Mouse (Mus musculus): ENCODE results near the gene Smad1.

The Smad1 gene

GRCm38 (mm10) chr8:79382857-79383262 is 16.5 kb downstream of the Smad1 start:
- no peak for DNase-seq (ENCODE audit: low spot score)

DNA sequence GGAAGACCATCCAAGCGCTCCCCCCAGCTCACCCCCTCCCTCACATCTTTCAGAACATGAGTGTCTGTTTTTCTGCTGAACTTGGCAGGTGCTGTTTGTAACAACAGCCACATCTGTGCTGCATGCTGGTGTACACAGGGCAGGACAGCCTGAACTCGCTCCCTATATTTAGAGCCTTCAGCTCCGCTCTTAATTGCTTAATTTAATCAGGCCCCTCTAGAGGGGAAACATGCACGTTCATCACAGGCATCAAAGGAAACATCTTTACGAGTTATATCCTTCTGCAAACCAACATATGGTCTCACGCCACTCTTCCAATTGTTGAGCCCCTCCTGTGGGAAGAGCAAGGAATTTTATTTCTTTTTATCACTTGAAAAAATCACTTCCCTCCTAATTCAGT is 17.5 kb downstream of the Smad1 start:
- DNase-seq (ENCODE audit: low spot score): no peak

- no peak for DNase-seq (ENCODE audit: low spot score)
These were observed 18.9 kb downstream of the Smad1 start for GRCm38 (mm10) chr8:79380386-79380785.

GRCm38 (mm10) chr8:79379971-79380370 is 19.3 kb downstream of the Smad1 start:
- no peak for DNase-seq (ENCODE audit: low spot score)

GRCm38 (mm10) chr8:79376648-79377047 is 22.7 kb downstream of the Smad1 start:
- no peak for DNase-seq (ENCODE audit: low spot score)

DNA sequence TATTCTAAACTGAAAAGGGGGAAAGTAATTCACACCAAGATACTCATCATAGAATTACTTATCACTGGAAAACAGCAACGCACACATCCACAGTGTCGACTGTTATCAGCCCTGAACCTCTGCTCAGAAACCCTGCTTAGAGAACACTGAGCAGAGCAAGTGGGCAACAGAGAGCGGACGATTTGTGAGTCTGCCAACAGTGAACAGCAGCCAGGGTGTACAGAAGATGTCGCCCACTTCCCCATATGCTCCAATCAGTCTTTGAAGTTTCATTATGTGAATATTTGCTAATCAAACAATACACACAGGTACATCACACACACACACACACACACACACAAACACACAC is 23.6 kb downstream of the Smad1 start:
- no peak for DNase-seq (ENCODE audit: low spot score)

- DNase-seq (ENCODE audit: low spot score): no peak
These were observed 24.1 kb downstream of the Smad1 start for GRCm38 (mm10) chr8:79375074-79375774.

DNA sequence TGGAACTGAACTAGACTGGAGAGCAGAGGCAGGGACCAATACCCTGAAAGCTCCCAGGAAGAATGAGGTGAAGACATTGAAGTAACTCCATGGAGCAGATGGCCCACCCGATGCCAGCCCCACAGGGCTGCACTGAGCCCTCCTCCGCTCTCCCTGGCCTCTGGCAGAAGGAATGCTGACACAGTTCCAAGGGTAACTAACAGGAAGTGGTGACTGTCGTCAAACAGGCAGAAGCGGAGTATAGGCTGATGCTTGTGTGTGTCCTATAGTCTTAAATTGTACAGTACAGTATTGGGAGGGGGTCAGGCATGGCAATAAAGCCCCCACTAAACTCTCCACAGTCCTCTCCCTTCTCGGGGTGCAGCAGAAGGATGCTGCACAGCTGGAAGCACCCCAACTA is 24.9 kb downstream of the Smad1 start:
- no peak for DNase-seq (ENCODE audit: low spot score)

DNA sequence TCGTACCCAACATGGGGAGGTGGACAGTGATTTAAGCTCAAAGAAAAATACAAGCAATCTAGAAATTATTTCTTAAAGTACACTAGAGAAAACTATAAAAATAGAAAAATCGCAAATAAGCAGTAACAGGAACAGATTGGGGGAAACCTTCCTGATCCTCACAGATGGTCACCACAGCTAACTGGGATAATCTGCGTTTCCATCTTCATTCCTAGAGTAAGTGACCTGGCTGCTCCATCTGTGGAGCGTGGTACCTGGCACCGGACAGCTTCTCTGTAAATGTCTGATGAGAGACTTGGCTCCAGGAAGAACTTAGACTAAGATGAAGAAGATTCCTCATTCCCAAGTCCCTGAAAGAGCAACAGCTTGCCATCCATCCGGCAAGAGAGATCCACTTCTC is 25.8 kb downstream of the Smad1 start:
- no peak for DNase-seq (ENCODE audit: low spot score)

- DNase-seq (ENCODE audit: low spot score): no peak
These were observed 26.4 kb downstream of the Smad1 start for GRCm38 (mm10) chr8:79372960-79373359.

GRCm38 (mm10) chr8:79372521-79372920 is 26.8 kb downstream of the Smad1 start:
- DNase-seq (ENCODE audit: low spot score): no peak

DNA sequence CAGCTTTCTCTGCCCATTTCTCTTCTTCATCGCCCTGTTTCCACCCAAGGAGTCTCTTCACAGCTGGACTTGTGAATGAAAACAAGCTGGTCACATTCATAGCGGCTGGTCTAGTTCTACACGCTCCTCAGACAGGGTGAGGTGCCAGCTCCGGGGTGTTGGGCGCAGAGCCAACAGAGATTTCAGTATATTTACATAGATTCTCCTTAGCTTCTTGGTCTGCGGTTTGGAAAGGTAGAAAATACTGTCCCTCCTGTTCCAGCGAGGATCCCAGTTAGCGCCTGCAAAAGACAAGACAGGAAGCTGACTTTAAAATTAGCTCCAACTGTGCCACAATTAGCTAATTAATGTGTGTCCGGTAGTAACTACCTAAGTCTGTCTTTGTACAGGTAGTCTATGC is 27.2 kb downstream of the Smad1 start:
- no peak for DNase-seq (ENCODE audit: low spot score)

- no peak for DNase-seq (ENCODE audit: low spot score)
These were observed 28.6 kb downstream of the Smad1 start for GRCm38 (mm10) chr8:79370646-79371290.

GRCm38 (mm10) chr8:79369163-79369562 is 30.2 kb downstream of the Smad1 start:
- DNase-seq (ENCODE audit: low spot score): no peak

- DNase-seq (ENCODE audit: low spot score): no peak
These were observed 31.4 kb downstream of the Smad1 start for GRCm38 (mm10) chr8:79367959-79368358.

- no peak for DNase-seq (ENCODE audit: low spot score)
These were observed 32.0 kb downstream of the Smad1 start for GRCm38 (mm10) chr8:79367350-79367749.

- no peak for DNase-seq (ENCODE audit: low spot score)
These were observed 33.1 kb downstream of the Smad1 start for GRCm38 (mm10) chr8:79366227-79366626.

DNA sequence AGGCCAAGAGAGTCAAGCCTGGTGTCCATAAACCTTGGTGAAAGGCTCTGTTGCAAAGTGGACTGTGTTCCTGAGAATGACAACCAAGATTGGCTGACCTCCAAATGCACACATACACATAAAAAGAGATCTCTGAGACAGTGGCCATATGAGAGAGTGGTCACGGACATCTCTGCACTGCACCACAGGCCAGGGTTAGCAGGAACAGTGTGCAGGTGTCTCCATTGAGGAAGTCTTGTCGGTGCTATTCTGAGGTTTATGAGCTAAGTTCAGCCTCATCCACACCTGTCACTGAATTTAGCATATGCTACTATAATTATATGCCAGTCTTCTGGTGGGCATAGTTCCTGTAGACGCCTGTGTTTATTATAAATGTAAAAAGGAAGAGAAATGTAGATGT is 33.6 kb downstream of the Smad1 start:
- DNase-seq (ENCODE audit: low spot score): no peak

DNA sequence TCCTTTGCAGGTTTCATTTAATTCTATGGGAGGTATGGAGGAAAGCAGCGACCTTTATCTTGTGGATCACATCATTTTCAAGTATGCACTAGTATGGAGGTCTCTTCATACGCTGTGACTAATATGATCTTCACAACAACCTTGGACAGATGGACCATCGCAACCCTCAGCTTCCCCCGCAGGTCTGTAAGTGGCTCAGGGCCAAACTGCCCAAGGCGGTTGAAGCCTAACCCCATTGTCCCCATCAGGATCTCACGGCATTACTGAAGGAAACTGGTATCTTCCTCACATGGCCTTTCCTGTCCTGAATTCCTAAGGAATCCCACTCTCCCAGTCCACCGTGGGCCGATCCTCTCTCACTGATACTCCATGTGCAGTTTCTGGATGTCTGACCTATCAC is 34.5 kb downstream of the Smad1 start:
- no peak for DNase-seq (ENCODE audit: low spot score)

- DNase-seq (ENCODE audit: low spot score): no peak
These were observed 36.9 kb downstream of the Smad1 start for GRCm38 (mm10) chr8:79362430-79362829.

- DNase-seq (ENCODE audit: low spot score): no peak
These were observed 38.4 kb downstream of the Smad1 start for GRCm38 (mm10) chr8:79360774-79361527.

- no peak for DNase-seq (ENCODE audit: low spot score)
These were observed 39.0 kb downstream of the Smad1 start for GRCm38 (mm10) chr8:79360302-79360701.

DNA sequence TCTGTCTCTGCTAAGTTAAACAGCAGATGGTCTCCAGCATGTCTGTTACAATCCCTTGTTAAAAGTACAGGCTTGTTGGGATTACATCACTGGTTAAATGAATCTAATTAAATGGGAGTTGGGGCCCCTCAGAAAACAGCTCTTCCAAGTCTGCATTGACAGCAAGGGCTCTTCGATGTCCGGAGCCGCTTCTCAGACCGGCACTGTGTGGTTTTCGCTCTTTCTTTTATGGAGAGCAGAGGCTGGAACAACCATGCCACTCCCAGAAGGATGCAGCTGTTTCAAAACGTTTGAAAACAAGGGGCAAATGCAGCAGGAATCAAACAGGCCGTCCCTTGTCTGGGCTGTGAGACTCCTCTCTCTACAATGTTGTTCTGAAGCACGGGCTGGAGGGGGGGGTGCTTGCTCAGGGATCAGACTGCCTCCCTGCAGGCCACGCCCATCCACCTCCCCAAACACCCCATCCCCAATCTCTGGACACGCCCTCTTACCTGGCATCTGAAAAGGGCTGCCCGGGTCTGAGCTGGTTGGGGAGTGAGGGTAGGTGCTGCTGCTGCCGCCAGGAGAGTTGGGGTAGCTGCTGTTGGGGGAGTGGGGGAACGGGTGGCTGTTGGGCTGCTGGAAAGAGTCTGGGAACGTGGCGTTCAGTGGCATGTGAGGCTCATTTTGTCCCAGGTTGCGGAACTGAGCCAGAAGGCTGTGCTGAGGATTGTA is 43.4 kb downstream of the Smad1 start:
- no peak for DNase-seq (ENCODE audit: low spot score)
